ENCODE assay signal across 9 mouse cellular contexts in genomic region chr9:37076386-37077062, GRCm38 (mm10).
DNase-seq lines count a peak whose midpoint lies in the region; ATAC-seq and TF ChIP-seq lines count a peak whose summit lies in the region.
"Had no signal": no experiment of that assay in that cellular context is flagged by ENCODE, and none has a peak within 500 bp of the region (broad histone marks: within the 10 kb centered on the region; RNA-seq: fewer than 3 reads in every experiment).

No protein-coding gene starts in this region.

- H3K27ac ChIP-seq in lung, postnatal 0 days (ENCODE audit: low read length): no peak overlapping the region
- H3K27ac ChIP-seq in forebrain, embryonic 12.5 days: peak overlapping the region; percentile 75
- H3K27ac ChIP-seq in limb, embryonic 10.5 days: no peak overlapping the region
- no peak overlapping the region for H3K27ac ChIP-seq in stomach, postnatal 0 days (replicated peaks)
- H3K27ac ChIP-seq: heart, adult 2 months had no signal

- TF ChIP-seq EP300 in lung, postnatal 0 days (IDR thresholded peaks at IDR 0.05): no peak
- TF ChIP-seq EP300 in stomach, postnatal 0 days (optimal IDR thresholded peaks at IDR 0.05): no peak

- H3K9me3 ChIP-seq in lung, postnatal 0 days (ENCODE audit: low read length): no peaks in the 10 kb centered on the region
- H3K9me3 ChIP-seq in forebrain, embryonic 12.5 days: no peaks in the 10 kb centered on the region
- no peaks in the 10 kb centered on the region for H3K9me3 ChIP-seq in limb, embryonic 10.5 days (replicated peaks)
- H3K9me3 ChIP-seq in stomach, postnatal 0 days (ENCODE audit: control insufficient read depth, low read length): no peaks in the 10 kb centered on the region

- peaks cover 4% of the 10 kb centered on the region; the same call in 1 of the 2 replicates for H3K4me1 ChIP-seq in lung, postnatal 0 days (ENCODE audit: insufficient read depth, low read depth, low read length)
- peaks cover 22% of the 10 kb centered on the region for H3K4me1 ChIP-seq in forebrain, embryonic 12.5 days
- H3K4me1 ChIP-seq in limb, embryonic 10.5 days: peaks cover 44% of the 10 kb centered on the region
- H3K4me1 ChIP-seq in stomach, postnatal 0 days (replicated peaks; ENCODE audit: control insufficient read depth, insufficient read depth): no peaks in the 10 kb centered on the region

- ATAC-seq in lung, postnatal 0 days: 0 out of 2 replicates have a peak, but pooled peaks have one; percentile 26
- ATAC-seq in forebrain, embryonic 12.5 days (ENCODE audit: low FRiP score): peak; percentile 88
- no peak for ATAC-seq in stomach, postnatal 0 days (ENCODE audit: low FRiP score, low TSS enrichment)

- H3K4me2 ChIP-seq in lung, postnatal 0 days (replicated peaks; ENCODE audit: low read depth, low read length): no peak overlapping the region
- peak overlapping the region; percentile 35 for H3K4me2 ChIP-seq in forebrain, embryonic 12.5 days
- H3K4me2 ChIP-seq in stomach, postnatal 0 days (replicated peaks; ENCODE audit: low read depth): no peak overlapping the region

- no peak overlapping the region for H3K9ac ChIP-seq in lung, postnatal 0 days (replicated peaks; ENCODE audit: low read depth)
- peak overlapping the region; percentile 33; the same call in 1 of the 2 replicates for H3K9ac ChIP-seq in forebrain, embryonic 12.5 days
- H3K9ac ChIP-seq in stomach, postnatal 0 days (ENCODE audit: low read length): no peak overlapping the region

- no peak overlapping the region for H3K4me3 ChIP-seq in lung, postnatal 0 days (ENCODE audit: low read depth, low read length)
- no peak overlapping the region for H3K4me3 ChIP-seq in forebrain, embryonic 12.5 days (replicated peaks)
- peak overlapping the region; percentile 16 for H3K4me3 ChIP-seq in limb, embryonic 10.5 days
- no peak overlapping the region for H3K4me3 ChIP-seq in stomach, postnatal 0 days (ENCODE audit: low read depth, low read length)
- H3K4me3 ChIP-seq: heart, adult 2 months had no signal

- TF ChIP-seq CTCF in lung, postnatal 0 days (IDR thresholded peaks at IDR 0.05): no peak
- 0 out of 2 replicates have a peak, but pooled peaks have one; percentile 3 for TF ChIP-seq CTCF in stomach, postnatal 0 days (IDR thresholded peaks at IDR 0.05; ENCODE audit: low read depth)

- no peaks in the 10 kb centered on the region for H3K36me3 ChIP-seq in lung, postnatal 0 days (ENCODE audit: insufficient read depth, low read length)
- H3K36me3 ChIP-seq in forebrain, embryonic 12.5 days (replicated peaks): no peaks in the 10 kb centered on the region
- no peaks in the 10 kb centered on the region for H3K36me3 ChIP-seq in limb, embryonic 10.5 days
- H3K36me3 ChIP-seq in stomach, postnatal 0 days (ENCODE audit: control insufficient read depth, insufficient read depth, low read length): no peaks in the 10 kb centered on the region; the same call in 1 of the 2 replicates

- 21% methylated on average over 15 of the region's 15 CpGs for WGBS in lung, postnatal 0 days
- WGBS in forebrain, embryonic 12.5 days: 2% methylated on average over 15 of the region's 15 CpGs
- WGBS in limb, embryonic 10.5 days: 2% methylated on average over 15 of the region's 15 CpGs
- 39% methylated on average over 15 of the region's 15 CpGs for WGBS in stomach, postnatal 0 days

- H3K27me3 ChIP-seq in lung, postnatal 0 days (replicated peaks; ENCODE audit: insufficient read depth, low read length): no peaks in the 10 kb centered on the region
- no peaks in the 10 kb centered on the region for H3K27me3 ChIP-seq in forebrain, embryonic 12.5 days
- peaks cover 78% of the 10 kb centered on the region for H3K27me3 ChIP-seq in limb, embryonic 10.5 days (ENCODE audit: low read depth, poor library complexity, severe bottlenecking)
- H3K27me3 ChIP-seq in stomach, postnatal 0 days (ENCODE audit: control insufficient read depth, insufficient read depth, low read length): no peaks in the 10 kb centered on the region

- peak; percentile 43 for DNase-seq in lung, postnatal 0 days (ENCODE audit: low spot score)
- no peak for DNase-seq in lung, postnatal 10 days
- DNase-seq in limb, embryonic 10.5 days (ENCODE audit: low spot score): no peak
- DNase-seq in stomach, postnatal 0 days (ENCODE audit: low spot score): no peak
- DNase-seq in thymus, postnatal 25 days: no peak
- DNase-seq in urinary bladder, adult 18-20 months (ENCODE audit: low spot score in 2 of 2): no peak
- DNase-seq: cerebellum, adult 8-10 months; heart, adult 2 months had no signal
